Mouse (Mus musculus) testis, adult 2 months (tissue): ENCODE results near the gene Mllt10.

Source experiments
- CTCF ChIP-seq: fragments of 200-500 bp; IDR thresholded peaks from 2 replicates; pipeline ENCODE4 v1.5.1; 2012; ENCODE audit warnings: low read depth, mild to moderate bottlenecking, inconsistent platforms, low read length, moderate library complexity; ENCODE audit not compliant: control insufficient read depth, insufficient read depth, insufficient replicate concordance
- POLR2A ChIP-seq: fragments of 200-500 bp; IDR thresholded peaks from 2 replicates; pipeline ENCODE4 v1.6.1; 2012; ENCODE audit warnings: low read depth, mild to moderate bottlenecking, inconsistent platforms, low read length, moderate library complexity; ENCODE audit not compliant: control insufficient read depth

- TF ChIP-seq CTCF (no peak), POLR2A (no peak)
These were observed 17.5 kb upstream of the Mllt10 start, which contains the start of gene A930004D18Rik for GRCm38 (mm10) chr2:18037491-18037890.
